Mouse (Mus musculus) bone marrow, adult 2 months (tissue): ENCODE results near the gene Zscan20.

Source experiments
- CTCF ChIP-seq: fragments of 200-500 bp; IDR thresholded peaks from 2 replicates; pipeline ENCODE4 v1.5.1; 2011; ENCODE audit warnings: low read length, control low read depth; ENCODE audit not compliant: control insufficient read depth, insufficient read depth
- POLR2A ChIP-seq: fragments of 200-500 bp; IDR thresholded peaks from 2 replicates; pipeline ENCODE4 v1.6.1; 2011; ENCODE audit warnings: low read depth, mild to moderate bottlenecking, control low read depth, low read length, borderline replicate concordance; ENCODE audit not compliant: control insufficient read depth

DNA sequence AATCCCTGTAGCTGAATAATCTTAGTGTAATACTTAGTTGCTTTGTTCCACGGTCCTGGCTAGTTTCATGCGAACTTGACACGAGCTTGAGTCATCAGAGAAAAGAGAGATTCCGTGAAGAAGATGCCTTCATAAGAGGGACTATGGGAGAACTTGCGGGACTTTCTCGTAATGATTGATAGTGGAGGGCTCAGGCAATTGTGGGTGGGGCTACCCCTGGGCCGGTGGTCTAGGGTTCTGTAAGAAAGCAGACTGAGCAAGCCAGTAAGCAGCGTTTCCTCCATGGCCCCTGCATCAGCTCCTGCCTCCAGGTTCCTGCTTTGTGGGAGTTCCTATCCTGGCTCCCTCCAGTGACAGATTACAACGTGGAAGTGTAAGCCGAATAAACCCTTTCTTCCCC is 808 bp upstream of the Zscan20 start:
- TF ChIP-seq CTCF (no peak), POLR2A (no peak)
